Mouse (Mus musculus) MEL (cell line): Measurements from ENCODE around the gene Rftn2. TPM values are rescaled to one million over a fixed set of nuclear protein-coding genes. Genes with fewer than 3 reads are reported as not detected.

Experiments
- DNase-seq: peaks from one replicate; pipeline ENCODE4 v3.0.0; 2011; ENCODE audit warnings: low read depth, low spot score
- H3K27ac ChIP-seq: 2 replicates; pipeline ENCODE4 v1.5.1; 2012; ENCODE audit warnings: low read depth, mild to moderate bottlenecking, control low read depth, low read length, moderate library complexity; ENCODE audit not compliant: control insufficient read depth
- H3K27me3 ChIP-seq, 2 experiments: fragments of 150-350 bp in 1 of 2; sonication (generic) in 1 of 2; 2 replicates each; pipeline ENCODE4 v1.6.1; 2012; ENCODE audit warnings: low read length in 2 of 2, mild to moderate bottlenecking in 2 of 2, improper control_type of control experiment in 1 of 2, moderate library complexity in 1 of 2; ENCODE audit not compliant: insufficient read depth in 2 of 2, control insufficient read depth in 1 of 2
- H3K36me3 ChIP-seq, 2 experiments: 2 replicates each; pipeline ENCODE4 v1.6.1; 2012 to 2014; ENCODE audit warnings: low read length in 2 of 2, improper control_type of control experiment in 1 of 2, inconsistent platforms in 1 of 2, mild to moderate bottlenecking in 1 of 2; ENCODE audit not compliant: insufficient read depth in 2 of 2, control insufficient read depth in 1 of 2
- H3K4me1 ChIP-seq, 2 experiments: fragments of 150-350 bp in 1 of 2; sonication (generic) in 1 of 2; 2 replicates each; pipeline ENCODE4 v1.6.1; 2012; ENCODE audit warnings: low read length in 2 of 2, improper control_type of control experiment in 1 of 2, mild to moderate bottlenecking in 1 of 2; ENCODE audit not compliant: insufficient read depth in 2 of 2, control insufficient read depth in 1 of 2
- H3K4me3 ChIP-seq, 2 experiments: fragments of 150-350 bp in 1 of 2; sonication (generic) in 1 of 2; 2 replicates each; pipeline ENCODE4 v1.5.1; 2012; ENCODE audit warnings: low read depth in 2 of 2, low read length in 2 of 2, mild to moderate bottlenecking in 2 of 2, moderate library complexity in 2 of 2, control low read depth in 1 of 2, improper control_type of control experiment in 1 of 2; ENCODE audit not compliant: control insufficient read depth in 1 of 2, insufficient read depth in 1 of 2
- H3K79me2 ChIP-seq: 2 replicates; pipeline ENCODE4 v1.6.1; 2012; ENCODE audit warnings: mild to moderate bottlenecking, low read length, moderate library complexity; ENCODE audit not compliant: control insufficient read depth, poor library complexity, insufficient read depth
- H3K9ac ChIP-seq: 2 replicates; pipeline ENCODE4 v1.6.1; 2012; ENCODE audit warnings: low read depth, mild to moderate bottlenecking, control low read depth, low read length, moderate library complexity; ENCODE audit not compliant: control insufficient read depth, poor library complexity, severe bottlenecking
- H3K9me3 ChIP-seq: fragments of 150-350 bp; sonication (generic); replicated peaks from 2 replicates; pipeline ENCODE4 v1.6.1; 2012; ENCODE audit warnings: mild to moderate bottlenecking, low read length, improper control_type of control experiment, moderate library complexity; ENCODE audit not compliant: insufficient read depth
- CHD2 ChIP-seq: IDR thresholded peaks from 2 replicates; pipeline ENCODE4 v1.6.1; 2011; ENCODE audit warnings: low read length, improper control_type of control experiment
- CTCF ChIP-seq, 3 experiments: IDR thresholded peaks in 2 of 3; conservative IDR thresholded peaks in 1 of 3; 2 replicates each; pipeline ENCODE4 v1.5.1; 2011 to 2012; ENCODE audit warnings: low read length in 3 of 3, low read depth in 2 of 3, mild to moderate bottlenecking in 2 of 3, improper control_type of control experiment in 1 of 3, inconsistent platforms in 1 of 3, mixed read lengths in 1 of 3, moderate library complexity in 1 of 3; ENCODE audit not compliant: control insufficient read depth in 1 of 3, insufficient read depth in 1 of 3, poor library complexity in 1 of 3, severe bottlenecking in 1 of 3
- GATA1 ChIP-seq: IDR thresholded peaks from 2 replicates; pipeline ENCODE4 v1.6.1; 2011; ENCODE audit warnings: low read depth, low read length, improper control_type of control experiment
- HCFC1 ChIP-seq: IDR thresholded peaks from 2 replicates; pipeline ENCODE4 v1.6.1; 2012; ENCODE audit warnings: low read depth, mild to moderate bottlenecking, inconsistent platforms, low read length, improper control_type of control experiment, moderate library complexity
- JUND ChIP-seq: IDR thresholded peaks from 2 replicates; pipeline ENCODE4 v1.6.1; 2011; ENCODE audit warnings: low read depth, mild to moderate bottlenecking, improper control_type of control experiment, low read length
- MAFK ChIP-seq: IDR thresholded peaks from 2 replicates; pipeline ENCODE4 v1.6.1; 2011; ENCODE audit warnings: low read depth, mild to moderate bottlenecking, low read length, improper control_type of control experiment, borderline replicate concordance
- MEF2A ChIP-seq: IDR thresholded peaks from 2 replicates; pipeline ENCODE4 v1.6.1; 2014; ENCODE audit warnings: low read depth, mild to moderate bottlenecking, inconsistent platforms, low read length, improper control_type of control experiment; ENCODE audit not compliant: poor library complexity, insufficient replicate concordance, severe bottlenecking; ENCODE audit errors: extremely low read depth
- MXI1 ChIP-seq: IDR thresholded peaks from 2 replicates; pipeline ENCODE4 v1.6.1; 2011; ENCODE audit warnings: mild to moderate bottlenecking, low read depth, low read length, improper control_type of control experiment
- MYB ChIP-seq: IDR thresholded peaks from 2 replicates; pipeline ENCODE4 v1.6.1; 2011; ENCODE audit warnings: mild to moderate bottlenecking, low read depth, low read length, improper control_type of control experiment
- POLR2A ChIP-seq, 2 experiments: IDR thresholded peaks; 2 replicates each; pipeline ENCODE4 v1.6.1; 2011 to 2012; ENCODE audit warnings: low read length in 2 of 2, mild to moderate bottlenecking in 2 of 2, control low read depth in 1 of 2, improper control_type of control experiment in 1 of 2, low read depth in 1 of 2, moderate library complexity in 1 of 2; ENCODE audit not compliant: control insufficient read depth in 1 of 2, insufficient read depth in 1 of 2, poor library complexity in 1 of 2
- POLR2AphosphoS2 ChIP-seq: IDR thresholded peaks from 2 replicates; pipeline ENCODE4 v1.6.1; 2011; ENCODE audit warnings: low read length, improper control_type of control experiment
- SIN3A ChIP-seq: IDR thresholded peaks from 2 replicates; pipeline ENCODE4 v1.6.1; 2012; ENCODE audit warnings: low read length, improper control_type of control experiment, inconsistent platforms
- TBP ChIP-seq: IDR thresholded peaks from 2 replicates; pipeline ENCODE4 v1.8.0; 2011; ENCODE audit warnings: low read depth, low read length, improper control_type of control experiment
- TCF12 ChIP-seq: IDR thresholded peaks from 2 replicates; pipeline ENCODE4 v1.6.1; 2014; ENCODE audit warnings: low read depth, mild to moderate bottlenecking, inconsistent platforms, low read length, improper control_type of control experiment, moderate library complexity
- UBTF ChIP-seq: IDR thresholded peaks from 2 replicates; pipeline ENCODE4 v1.6.1; 2012; ENCODE audit warnings: low read depth, mild to moderate bottlenecking, inconsistent platforms, low read length, improper control_type of control experiment, moderate library complexity, borderline replicate concordance; ENCODE audit not compliant: insufficient read depth
- USF1 ChIP-seq: IDR thresholded peaks from 2 replicates; pipeline ENCODE4 v1.6.1; 2014; ENCODE audit warnings: low read depth, mild to moderate bottlenecking, inconsistent platforms, low read length, improper control_type of control experiment, moderate library complexity
- ZC3H11A ChIP-seq: IDR thresholded peaks from 2 replicates; pipeline ENCODE4 v1.6.1; 2012; ENCODE audit warnings: low read depth, mild to moderate bottlenecking, inconsistent platforms, low read length, improper control_type of control experiment
- ZKSCAN1 ChIP-seq: IDR thresholded peaks from 2 replicates; pipeline ENCODE4 v1.6.1; 2012; ENCODE audit warnings: low read depth, mild to moderate bottlenecking, inconsistent platforms, low read length, improper control_type of control experiment, moderate library complexity
- polyA plus RNA-seq, 2 experiments: library from polyadenylated mRNA; stranded (reverse) in 1 of 2; unstranded in 1 of 2; fragments of >175 nt in 1 of 2; fragments of >200 nt in 1 of 2; gene quantifications; 2 replicates each; pipeline versions ENCODE4 v1.2.1 to v1.2.4; 2012; ENCODE audit warnings: low replicate concordance in 2 of 2, low read depth in 1 of 2; ENCODE audit not compliant: insufficient read length in 2 of 2, insufficient read depth in 1 of 2, missing spikeins in 1 of 2
- total RNA-seq: library from RNA; depleted of rRNA; stranded (reverse); fragments of 300-350 nt; gene quantifications from 2 replicates; pipeline ENCODE4 v1.2.3, GENCODE M21; 2012

The Rftn2 gene
- total and polyA plus RNA-seq, 3 experiments, result 0.01 TPM; not detected in 2

- Histone ChIP-seq H3K9me3 (no peaks in the 10 kb centered on the region), H3K9ac (no peak overlapping the region), H3K36me3 (no peaks in the 10 kb centered on the region), H3K79me2 (no peaks in the 10 kb centered on the region), H3K27ac (no peak overlapping the region), H3K4me1 (no peaks in the 10 kb centered on the region), H3K27me3 (peaks cover 1 to 7% of the 10 kb centered on the region in 2 experiments; a peak in 3 of 4 replicates), H3K4me3 (no peak overlapping the region)
- TF ChIP-seq GATA1 (no peak), JUND (no peak), POLR2AphosphoS2 (no peak), TBP (no peak), MAFK (no peak), USF1 (no peak), UBTF (no peak), CTCF (IDR thresholded peaks at IDR 0.05 in 2 of 3, conservative IDR thresholded peaks at IDR 0.05 in 1 of 3; ENCODE audit: control insufficient read depth in 1 of 3, insufficient read depth in 1 of 3, low read depth in 2 of 3, low read length in 3 of 3, poor library complexity in 1 of 3, severe bottlenecking in 1 of 3) (no peak), MXI1 (no peak), SIN3A (no peak), ZKSCAN1 (no peak), CHD2 (no peak), TCF12 (no peak), ZC3H11A (no peak), HCFC1 (no peak), MEF2A (no peak)
- no peak for DNase-seq
These were observed 19.0 kb downstream of the Rftn2 start for GRCm38 (mm10) chr1:55207561-55207960.

- H3K4me3 ChIP-seq, result no peak overlapping the region
- DNase-seq, result no peak
- H3K9ac ChIP-seq, result no peak overlapping the region
- no peaks in the 10 kb centered on the region for H3K36me3 ChIP-seq
- no peaks in the 10 kb centered on the region for H3K79me2 ChIP-seq
- no peak overlapping the region for H3K27ac ChIP-seq
- TF ChIP-seq MYB (no peak), POLR2A (IDR thresholded peaks at IDR 0.05; ENCODE audit: control insufficient read depth in 1 of 2, insufficient read depth in 1 of 2, low read depth in 1 of 2, low read length in 2 of 2, poor library complexity in 1 of 2) (no peak)
- TF ChIP-seq, all 39 proteins: peak for 0
- Histone ChIP-seq H3K4me1 (no peaks in the 10 kb centered on the region), H3K9me3 (no peaks in the 10 kb centered on the region), H3K27me3 (peaks cover 1 to 7% of the 10 kb centered on the region in 2 experiments; a peak in 3 of 4 replicates)
These were observed 20.7 kb downstream of the Rftn2 start for GRCm38 (mm10) chr1:55205808-55206327.
